Mouse (Mus musculus) forebrain, embryonic 14.5 days (tissue): ENCODE measurements around the gene Calm5. TPM values are rescaled to one million over a fixed set of nuclear protein-coding genes. Genes with fewer than 3 reads are reported as not detected.
"Not testable (repeated sequence)": the region's sequence is repeated elsewhere in the genome, so short reads cannot be mapped to it uniquely, and the experiment has no call there.

Experiments used
- ATAC-seq: fragments of 200-750 bp; cut with Nextera tagmentation; 2 replicates; pipeline ENCODE4 v1.8.0; 2017; ENCODE audit warnings: mild to moderate bottlenecking, moderate library complexity
- DNase-seq: peaks from one replicate; pipeline ENCODE4 v3.0.0-alpha.2; 2015; ENCODE audit warnings: low spot score
- H3K27ac ChIP-seq: fragments of 300-500 bp; sonication (generic); 2 replicates; pipeline ENCODE4 v1.5.1; 2014; ENCODE audit warnings: low read depth, mild to moderate bottlenecking, control low read depth, low read length, moderate library complexity
- H3K27me3 ChIP-seq: fragments of 300-500 bp; sonication (generic); replicated peaks from 2 replicates; pipeline ENCODE4 v1.6.1; 2014; ENCODE audit warnings: low read length, control low read depth, mixed read lengths; ENCODE audit not compliant: control insufficient read depth, insufficient read depth
- H3K36me3 ChIP-seq: fragments of 300-500 bp; sonication (generic); 2 replicates; pipeline ENCODE4 v1.6.1; 2014; ENCODE audit warnings: low read length, control low read depth; ENCODE audit not compliant: control insufficient read depth, insufficient read depth
- H3K4me1 ChIP-seq: fragments of 300-500 bp; sonication (generic); 2 replicates; pipeline ENCODE4 v1.6.1; 2014; ENCODE audit warnings: antibody characterized with exemption, low read length, control low read depth; ENCODE audit not compliant: control insufficient read depth, insufficient read depth
- H3K4me2 ChIP-seq: fragments of 300-500 bp; sonication (generic); 2 replicates; pipeline ENCODE4 v1.6.1; 2014; ENCODE audit warnings: mild to moderate bottlenecking, control low read depth, low read length
- H3K4me3 ChIP-seq: fragments of 300-500 bp; sonication (generic); 2 replicates; pipeline ENCODE4 v1.5.1; 2014; ENCODE audit warnings: low read depth, low read length, control low read depth
- H3K9ac ChIP-seq: fragments of 300-500 bp; sonication (generic); 2 replicates; pipeline ENCODE4 v1.6.1; 2014; ENCODE audit warnings: mild to moderate bottlenecking, low read length, control low read depth, moderate library complexity
- H3K9me3 ChIP-seq: fragments of 300-500 bp; sonication (generic); replicated peaks from 2 replicates; pipeline ENCODE4 v1.6.1; 2016; ENCODE audit warnings: low read length, control low read depth, mixed read lengths; ENCODE audit not compliant: control insufficient read depth
- WGBS: fragments of 180-500 bp; shearing (Covaris S2); extraction: QIAGEN DNeasy Blood & Tissue Kit; methylation state at CpG from one replicate; pipeline ENCODE4 v1.1.7; 2014; 5-methylcytosine and 5-hydroxymethylcytosine counted together
- polyA plus RNA-seq: library from polyadenylated mRNA; unstranded; fragments of >200 nt; fragmentation: Nextera tagmentation; extraction: Ambion mirVana; gene quantifications from 2 replicates; pipeline ENCODE4 v1.2.1, GENCODE M21; 2014

The Calm5 gene
- polyA plus RNA-seq, 1 experiment from 2014 or later = not detected

DNA sequence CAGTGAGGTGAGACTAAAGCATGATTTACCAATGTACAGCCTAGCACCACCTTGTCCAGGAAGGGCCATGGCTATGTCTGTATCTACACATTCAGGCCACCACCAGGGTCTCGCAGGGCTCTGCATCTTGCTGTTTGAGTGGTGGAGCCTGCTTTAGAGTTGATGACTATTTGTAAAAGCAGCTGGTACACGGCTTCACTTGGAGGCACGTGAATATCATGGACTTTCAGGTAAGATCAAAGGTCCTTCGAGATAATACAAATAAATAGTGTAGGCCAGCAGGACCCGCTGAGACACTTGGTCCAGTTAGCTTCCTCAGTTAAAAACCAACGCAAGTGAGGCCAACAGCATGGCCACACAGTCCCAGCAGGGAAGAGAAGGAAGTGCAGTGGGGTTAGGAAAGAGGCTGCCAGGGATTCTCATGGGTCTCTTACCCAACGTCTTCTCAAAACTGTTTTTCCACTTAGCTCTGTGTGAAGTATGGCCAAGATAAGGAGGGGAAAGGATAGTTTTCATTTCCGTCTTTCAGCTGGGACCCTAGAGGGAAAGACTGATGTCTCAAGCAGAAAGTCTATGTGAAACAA, 41.5 kb downstream of the Calm5 start:
- no peak for ATAC-seq
- no peak for DNase-seq
- Histone ChIP-seq H3K9me3 (no peaks in the 10 kb centered on the region), H3K27ac (no peak overlapping the region), H3K4me2 (no peak overlapping the region), H3K4me1 (no peaks in the 10 kb centered on the region), H3K4me3 (no peak overlapping the region), H3K36me3 (no peaks in the 10 kb centered on the region), H3K27me3 (no peaks in the 10 kb centered on the region), H3K9ac (no peak overlapping the region)
- 93% methylated on average over 8 of the region's 8 CpGs for WGBS

DNA sequence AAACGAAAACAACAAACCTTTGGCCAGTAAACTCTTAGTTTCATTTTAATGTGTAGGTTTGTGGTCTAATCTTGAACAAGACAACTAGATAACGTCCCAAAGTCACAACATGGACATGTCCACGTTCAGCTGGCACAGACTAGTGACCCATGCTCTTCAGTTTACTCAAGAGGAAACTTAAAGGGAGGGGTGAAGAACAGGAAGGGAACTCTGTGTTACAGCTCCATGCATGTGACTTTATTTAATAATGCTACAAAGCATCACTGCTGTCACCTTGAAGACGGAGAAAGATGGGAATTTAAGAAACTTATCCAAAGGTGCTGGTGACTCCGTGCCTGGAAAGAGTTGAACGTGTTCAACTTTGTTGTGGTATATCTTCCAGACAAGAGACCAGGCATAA, 42.1 kb downstream of the Calm5 start:
- ATAC-seq (no peak), DNase-seq (no peak)
- Histone ChIP-seq H3K4me1 (no peaks in the 10 kb centered on the region), H3K27me3 (no peaks in the 10 kb centered on the region), H3K9ac (no peak overlapping the region), H3K4me3 (no peak overlapping the region), H3K27ac (no peak overlapping the region), H3K4me2 (no peak overlapping the region), H3K36me3 (no peaks in the 10 kb centered on the region), H3K9me3 (no peaks in the 10 kb centered on the region)
- WGBS = 93% methylated on average over 6 of the region's 6 CpGs

DNA sequence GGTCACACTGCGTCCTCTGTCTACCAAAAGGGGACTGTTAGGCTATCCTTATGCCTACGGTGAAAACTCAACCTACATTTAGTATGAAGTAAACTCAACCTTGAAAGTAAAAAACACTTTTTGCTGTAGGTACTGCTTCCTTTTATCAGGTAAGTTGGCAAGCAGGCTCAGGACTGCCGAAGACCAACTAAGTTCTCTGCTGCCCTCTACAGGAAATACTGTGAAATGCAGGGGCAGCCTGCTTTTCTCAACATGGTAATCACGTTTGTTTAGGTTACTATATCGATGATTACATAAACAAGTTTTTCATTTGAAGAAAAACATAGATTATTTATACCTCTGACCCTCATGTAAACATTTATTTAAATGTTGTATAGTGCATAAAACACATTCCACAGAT, 42.9 kb downstream of the Calm5 start:
- DNase-seq (peak; percentile 88), ATAC-seq (no peak; the same call in 1 of the 2 replicates)
- no peak overlapping the region for H3K9ac ChIP-seq
- no peaks in the 10 kb centered on the region for H3K36me3 ChIP-seq
- H3K4me2 ChIP-seq = no peak overlapping the region
- 39% methylated on average over 5 of the region's 5 CpGs for WGBS
- no peaks in the 10 kb centered on the region for H3K4me1 ChIP-seq
- H3K9me3 ChIP-seq = no peaks in the 10 kb centered on the region
- H3K4me3 ChIP-seq = no peak overlapping the region
- no peaks in the 10 kb centered on the region for H3K27me3 ChIP-seq
- no peak overlapping the region for H3K27ac ChIP-seq

- DNase-seq, H3K36me3 ChIP-seq, H3K9ac ChIP-seq, H3K4me3 ChIP-seq, H3K4me1 ChIP-seq, H3K27me3 ChIP-seq, ATAC-seq, H3K27ac ChIP-seq, H3K4me2 ChIP-seq, H3K9me3 ChIP-seq: not testable (repeated sequence)
- 97% methylated on average over 5 of the region's 5 CpGs for WGBS
Measured at GRCm38 (mm10) chr13:3898202-3898601, 44.2 kb downstream of the Calm5 start.

DNA sequence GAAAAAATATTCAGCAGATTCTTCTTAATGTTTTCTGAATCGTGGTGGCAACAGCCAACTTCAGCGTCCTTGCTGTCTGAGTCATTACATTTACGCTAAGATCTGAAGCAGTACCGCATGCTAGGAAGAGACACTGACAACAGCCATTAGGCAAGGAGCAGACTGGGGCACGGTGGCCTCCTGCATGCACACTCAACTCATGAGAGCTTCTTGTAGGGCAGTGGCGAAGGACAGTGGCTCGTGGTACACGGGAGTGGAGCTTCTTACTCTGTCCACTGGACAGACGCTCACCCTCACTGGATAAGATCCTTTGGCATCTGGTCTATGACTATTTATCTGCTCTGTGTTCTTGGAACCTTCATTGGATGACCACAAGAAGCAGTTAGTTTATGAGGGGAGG, 45.3 kb downstream of the Calm5 start:
- WGBS = 92% methylated on average over 9 of the region's 9 CpGs

More for the DNA sequence above, 45.3 kb downstream of the Calm5 start:
- H3K27ac ChIP-seq = no peak overlapping the region
- no peak overlapping the region for H3K4me3 ChIP-seq
- no peak overlapping the region for H3K9ac ChIP-seq
- no peaks in the 10 kb centered on the region for H3K4me1 ChIP-seq
- DNase-seq (no peak), ATAC-seq (no peak)
- 0 out of 2 replicates have a peak, but pooled peaks cover 3% of the 10 kb centered on the region for H3K36me3 ChIP-seq
- no peaks in the 10 kb centered on the region for H3K9me3 ChIP-seq
- H3K27me3 ChIP-seq = no peaks in the 10 kb centered on the region
- no peak overlapping the region for H3K4me2 ChIP-seq

Other genes with a start within 250 kb of the Calm5 start
- 18.2 and 25.8 TPM in 2 replicates for gene Fam208b, start 243.1 kb upstream of the Calm5 start, polyA plus RNA-seq
- 6.0 and 6.6 TPM in 2 replicates for gene Asb13, start 220.1 kb upstream of the Calm5 start, polyA plus RNA-seq
- not detected in 2 replicates for gene Calml3, start 49.9 kb upstream of the Calm5 start, polyA plus RNA-seq
- gene Calm4, start 16.4 kb upstream of the Calm5 start, polyA plus RNA-seq = not detected in 2 replicates
- gene Net1, start 64.0 kb downstream of the Calm5 start, polyA plus RNA-seq = 10.6 and 11.1 TPM in 2 replicates
- gene Tubal3, start 64.1 kb downstream of the Calm5 start, polyA plus RNA-seq = not detected in 2 replicates
- 0.15 TPM in 1 of 2 replicates, not detected in the other for gene Ucn3, start 91.2 kb downstream of the Calm5 start, polyA plus RNA-seq
- gene Akr1c14, start 194.8 kb downstream of the Calm5 start, polyA plus RNA-seq = 0.67 and 0.90 TPM in 2 replicates